20 mouse cellular contexts compared by ENCODE assay signal in the genomic region with DNA sequence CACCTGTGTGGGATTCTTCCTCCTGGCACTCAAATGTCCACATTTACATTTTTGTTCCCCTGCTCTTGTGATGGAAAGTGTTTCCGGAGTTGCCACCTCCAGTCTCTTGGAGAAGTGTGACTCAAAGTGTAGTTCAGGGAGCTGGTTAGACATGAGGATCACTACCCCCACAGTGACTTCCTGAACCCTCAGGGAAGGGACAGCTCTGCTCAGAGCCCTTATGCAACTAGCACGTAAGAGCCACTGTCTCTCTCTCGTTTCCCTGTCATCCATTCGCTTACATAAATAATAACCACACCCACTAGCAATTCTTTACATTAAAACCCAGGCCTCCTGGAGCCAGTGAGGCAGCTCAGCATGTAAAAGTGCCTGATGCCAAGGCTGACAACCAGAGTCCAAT. TPM values are rescaled to one million over a fixed set of nuclear protein-coding genes. Genes with fewer than 3 reads are reported as not detected.
"Had no signal": no experiment of that assay in that cellular context is flagged by ENCODE, and none has a peak within 500 bp of the region (broad histone marks: within the 10 kb centered on the region; RNA-seq: fewer than 3 reads in every experiment).

No protein-coding gene starts in this region.

- ATAC-seq: liver, embryonic 12.5 days; liver, postnatal 0 days; lung, postnatal 0 days; midbrain, embryonic 13.5 days; midbrain, embryonic 15.5 days; midbrain, embryonic 16.5 days had no signal

- DNase-seq: left cerebral cortex, postnatal 4 days; liver; liver, embryonic 13.5 days; liver, postnatal 0 days; lung, adult 18-20 months; lung, adult 2 months; lung, embryonic 14.5 days; lung, postnatal 10 days; lung, postnatal 14 days; lung, postnatal 36 days; lung, postnatal 4 days; midbrain, embryonic 14.5 days had no signal

RNA-seq across cellular contexts. Expression of a gene that starts 41.2 kb away (rescaled TPM):
- total RNA-seq: liver, adult 2 months; megakaryocyte-erythroid progenitor cell, adult 5-6 weeks; monocyte, adult 5-6 weeks had no signal
